Mouse (Mus musculus): ENCODE measurements around the gene 2310007B03Rik.

GRCm38 (mm10) chr1:93174399-93174798, 13.7 kb upstream of the 2310007B03Rik start:
- peak; percentile 100 for TF ChIP-seq CTCF (IDR thresholded peaks at IDR 0.05; ENCODE audit: control insufficient read depth, insufficient read depth, insufficient replicate concordance, low read depth, low read length)
- TF ChIP-seq POLR2A (IDR thresholded peaks at IDR 0.05; ENCODE audit: control insufficient read depth, low read depth, low read length), result no peak

All from testis, adult 2 months (tissue).